Mouse (Mus musculus) spleen, adult 2 months (tissue): ENCODE measurements around the gene Cdc42ep5.

ENCODE experiments used
- CTCF ChIP-seq: fragments of 200-500 bp; IDR thresholded peaks from 2 replicates; pipeline ENCODE4 v1.5.1; 2011; ENCODE audit warnings: mild to moderate bottlenecking, inconsistent platforms; ENCODE audit not compliant: insufficient read depth, insufficient read length, insufficient replicate concordance; ENCODE audit errors: extremely low read depth
- POLR2A ChIP-seq: fragments of 200-500 bp; IDR thresholded peaks from 2 replicates; pipeline ENCODE4 v1.6.1; 2011; ENCODE audit warnings: low read depth, low read length, inconsistent platforms

- TF ChIP-seq CTCF (no peak), POLR2A (no peak)
Observed at GRCm38 (mm10) chr7:4142796-4143445, 21.7 kb downstream of the Cdc42ep5 start.
